ENCODE assay signal across 26 mouse cellular contexts in genomic region chr10:84615076-84615475, GRCm38 (mm10).
"Had no signal": no experiment of that assay in that cellular context is flagged by ENCODE, and none has a peak within 500 bp of the region (broad histone marks: within the 10 kb centered on the region; RNA-seq: fewer than 3 reads in every experiment).

No protein-coding gene starts in this region.

- H3K4me3 ChIP-seq: gastrocnemius, adult 2 months; heart, embryonic 10.5 days; hindbrain, embryonic 10.5 days; hindbrain, embryonic 12.5 days; intestine, embryonic 15.5 days; layer of hippocampus, adult 2 months; left cerebral cortex, adult 2 months; limb, embryonic 10.5 days; limb, embryonic 12.5 days; liver, embryonic 13.5 days; liver, embryonic 15.5 days had no signal

- H3K27me3 ChIP-seq: hindbrain, embryonic 12.5 days; intestine, embryonic 15.5 days; limb, embryonic 12.5 days; liver, embryonic 13.5 days; liver, embryonic 15.5 days had no signal

- DNase-seq: gastrocnemius, adult 2 months; gastrocnemius, postnatal 10 days; gastrocnemius, postnatal 25 days; heart, postnatal 4 days; kidney, adult 18-20 months; kidney, adult 8-10 months; kidney, postnatal 10 days; kidney, postnatal 25 days; kidney, postnatal 4 days; liver; liver, embryonic 13.5 days; liver, postnatal 0 days had no signal

- H3K4me1 ChIP-seq: hindbrain, embryonic 12.5 days; intestine, embryonic 15.5 days had no signal

- ATAC-seq: hindbrain, embryonic 16.5 days; inflammation-experienced regulatory T-cells, adult 6 months; intestine, embryonic 15.5 days; intestine, postnatal 0 days; liver, postnatal 0 days had no signal

- H3K9me3 ChIP-seq: heart, embryonic 10.5 days; hindbrain, embryonic 10.5 days; hindbrain, embryonic 12.5 days; intestine, embryonic 15.5 days; limb, embryonic 10.5 days; limb, embryonic 12.5 days; liver, embryonic 13.5 days; liver, embryonic 15.5 days had no signal

- H3K36me3 ChIP-seq: heart, embryonic 10.5 days; hindbrain, embryonic 10.5 days; hindbrain, embryonic 12.5 days; intestine, embryonic 15.5 days; limb, embryonic 10.5 days; liver, embryonic 13.5 days had no signal

- H3K4me2 ChIP-seq: hindbrain, embryonic 12.5 days; hindbrain, embryonic 14.5 days; intestine, embryonic 15.5 days; limb, embryonic 12.5 days; liver, embryonic 11.5 days; liver, embryonic 13.5 days; liver, embryonic 15.5 days had no signal

- H3K9ac ChIP-seq: hindbrain, embryonic 12.5 days; hindbrain, embryonic 14.5 days; intestine, embryonic 15.5 days; limb, embryonic 12.5 days; liver, embryonic 13.5 days; liver, embryonic 15.5 days; liver, postnatal 0 days had no signal

- H3K27ac ChIP-seq: gastrocnemius, adult 2 months; heart, embryonic 10.5 days; hindbrain, embryonic 10.5 days; hindbrain, embryonic 12.5 days; hindbrain, embryonic 14.5 days; intestine, embryonic 15.5 days; layer of hippocampus, adult 2 months; left cerebral cortex, adult 2 months; limb, embryonic 10.5 days; limb, embryonic 12.5 days; liver, embryonic 13.5 days; liver, embryonic 15.5 days had no signal
